Mouse (Mus musculus) stomach, postnatal 0 days (tissue): ENCODE data around the gene Mfsd6.

Experiments
- CTCF ChIP-seq: IDR thresholded peaks from 2 replicates; pipeline ENCODE4 v1.5.1; 2016; ENCODE audit warnings: antibody characterized with exemption, low read depth, mild to moderate bottlenecking, moderate library complexity
- EP300 ChIP-seq: optimal IDR thresholded peaks from 2 replicates; pipeline ENCODE3; 2016; ENCODE audit warnings: antibody characterized with exemption

- TF ChIP-seq CTCF (no peak), EP300 (no peak)
Observed at GRCm38 (mm10) chr1:52607700-52608099, 119.6 kb downstream of the Mfsd6 start.
